Mouse (Mus musculus): Measurements from ENCODE around the gene Uckl1.

Gene Uckl1

GRCm38 (mm10) chr2:181571941-181572670 lies 12.6 kb downstream of the Uckl1 start:
- TF ChIP-seq NANOG (IDR thresholded peaks at IDR 0.05; ENCODE audit: borderline replicate concordance, low read length) (no peak), CTCF (conservative IDR thresholded peaks at IDR 0.05; ENCODE audit: low read length) (no peak), POU5F1 (IDR thresholded peaks at IDR 0.05; ENCODE audit: borderline replicate concordance, low read length) (no peak)
- peaks cover 4% of the 10 kb centered on the region; the same call in 1 of the 2 replicates for H3K27me3 ChIP-seq (ENCODE audit: insufficient read depth, low read length)
- H3K36me3 ChIP-seq (ENCODE audit: insufficient read depth, low read length): peaks cover 14% of the 10 kb centered on the region; the same call in 1 of the 2 replicates
- H3K4me1 ChIP-seq (replicated peaks; ENCODE audit: low read depth, low read length): peaks cover 14% of the 10 kb centered on the region; the same call in 1 of the 2 replicates
- H3K4me3 ChIP-seq (replicated peaks; ENCODE audit: low read length): no peak overlapping the region
- H3K9me3 ChIP-seq (ENCODE audit: low read length): no peaks in the 10 kb centered on the region

DNA sequence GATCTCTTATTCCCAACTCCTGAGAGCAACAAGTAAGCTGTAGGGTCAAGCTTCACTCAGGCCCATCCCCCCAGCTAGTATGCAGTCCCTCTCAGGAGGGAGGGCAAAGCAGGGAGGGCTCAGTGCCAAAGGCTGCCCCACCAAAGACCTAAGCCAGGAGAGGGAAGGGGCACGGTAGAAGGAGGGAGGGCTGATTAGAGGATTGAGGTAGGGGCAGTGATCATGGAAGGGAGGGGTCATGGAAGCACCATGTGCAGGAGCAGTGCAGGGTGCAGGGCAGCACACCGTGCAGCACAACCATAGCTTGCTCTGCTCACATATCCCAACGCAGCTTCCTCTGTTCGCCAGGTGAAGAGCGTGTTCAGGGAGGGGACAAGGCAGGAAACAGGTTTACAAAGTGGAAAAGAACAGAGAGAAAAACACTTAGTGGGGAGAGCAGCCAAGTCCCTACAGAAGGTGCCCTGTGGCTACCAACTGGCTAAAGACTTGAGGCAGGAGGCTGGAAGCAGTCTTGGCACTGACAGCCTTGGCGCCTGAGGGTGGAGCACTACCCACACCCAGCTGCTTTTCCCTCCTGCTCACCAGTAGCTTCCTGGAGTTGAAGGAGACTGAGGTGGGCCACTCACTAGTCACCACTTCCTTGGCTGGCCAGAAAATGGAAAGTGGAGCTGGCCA lies 13.6 kb downstream of the Uckl1 start:
- TF ChIP-seq POU5F1 (IDR thresholded peaks at IDR 0.05; ENCODE audit: borderline replicate concordance, low read length) (no peak), NANOG (IDR thresholded peaks at IDR 0.05; ENCODE audit: borderline replicate concordance, low read length) (no peak), CTCF (conservative IDR thresholded peaks at IDR 0.05; ENCODE audit: low read length) (no peak)

GRCm38 (mm10) chr2:181570375-181570774 lies 14.3 kb downstream of the Uckl1 start:
- Histone ChIP-seq H3K4me1 (replicated peaks; ENCODE audit: low read depth, low read length) (peaks cover 14% of the 10 kb centered on the region; the same call in 1 of the 2 replicates), H3K27me3 (ENCODE audit: insufficient read depth, low read length) (no peaks in the 10 kb centered on the region)
- no peak for TF ChIP-seq POU5F1 (IDR thresholded peaks at IDR 0.05; ENCODE audit: borderline replicate concordance, low read length)
- TF ChIP-seq CTCF (conservative IDR thresholded peaks at IDR 0.05; ENCODE audit: low read length): no peak
- TF ChIP-seq NANOG (IDR thresholded peaks at IDR 0.05; ENCODE audit: borderline replicate concordance, low read length): no peak

More for the DNA sequence above, 13.6 kb downstream of the Uckl1 start:
- H3K4me1 ChIP-seq (replicated peaks; ENCODE audit: low read depth, low read length): peaks cover 14% of the 10 kb centered on the region; the same call in 1 of the 2 replicates
- H3K27me3 ChIP-seq (ENCODE audit: insufficient read depth, low read length): no peaks in the 10 kb centered on the region
- H3K9me3 ChIP-seq (ENCODE audit: low read length): no peaks in the 10 kb centered on the region
- no peak overlapping the region for H3K4me3 ChIP-seq (replicated peaks; ENCODE audit: low read length)
- H3K36me3 ChIP-seq (ENCODE audit: insufficient read depth, low read length): peaks cover 14% of the 10 kb centered on the region; the same call in 1 of the 2 replicates

GRCm38 (mm10) chr2:181569856-181570255 lies 14.8 kb downstream of the Uckl1 start:
- Histone ChIP-seq H3K9me3 (ENCODE audit: low read length) (no peaks in the 10 kb centered on the region), H3K27me3 (ENCODE audit: insufficient read depth, low read length) (no peaks in the 10 kb centered on the region), H3K36me3 (ENCODE audit: insufficient read depth, low read length) (peaks cover 14% of the 10 kb centered on the region; the same call in 1 of the 2 replicates), H3K4me1 (replicated peaks; ENCODE audit: low read depth, low read length) (peaks cover 14% of the 10 kb centered on the region; the same call in 1 of the 2 replicates), H3K4me3 (replicated peaks; ENCODE audit: low read length) (0 out of 2 replicates have a peak overlapping the region, but pooled peaks have one; percentile 1)
- TF ChIP-seq POU5F1 (IDR thresholded peaks at IDR 0.05; ENCODE audit: borderline replicate concordance, low read length): no peak
- no peak for TF ChIP-seq CTCF (conservative IDR thresholded peaks at IDR 0.05; ENCODE audit: low read length)
- no peak for TF ChIP-seq NANOG (IDR thresholded peaks at IDR 0.05; ENCODE audit: borderline replicate concordance, low read length)

More at GRCm38 (mm10) chr2:181570375-181570774, 14.3 kb downstream of the Uckl1 start:
- peaks cover 14% of the 10 kb centered on the region; the same call in 1 of the 2 replicates for H3K36me3 ChIP-seq (ENCODE audit: insufficient read depth, low read length)
- 0 out of 2 replicates have a peak overlapping the region, but pooled peaks have one; percentile 1 for H3K4me3 ChIP-seq (replicated peaks; ENCODE audit: low read length)
- no peaks in the 10 kb centered on the region for H3K9me3 ChIP-seq (ENCODE audit: low read length)

GRCm38 (mm10) chr2:181568272-181569008 lies 16.3 kb downstream of the Uckl1 start:
- Histone ChIP-seq H3K27me3 (ENCODE audit: insufficient read depth, low read length) (no peaks in the 10 kb centered on the region), H3K4me3 (replicated peaks; ENCODE audit: low read length) (no peak overlapping the region), H3K4me1 (replicated peaks; ENCODE audit: low read depth, low read length) (peaks cover 14% of the 10 kb centered on the region; the same call in 1 of the 2 replicates), H3K36me3 (ENCODE audit: insufficient read depth, low read length) (0 out of 2 replicates have a peak, but pooled peaks cover 6% of the 10 kb centered on the region), H3K9me3 (ENCODE audit: low read length) (no peaks in the 10 kb centered on the region)
- TF ChIP-seq POU5F1 (IDR thresholded peaks at IDR 0.05; ENCODE audit: borderline replicate concordance, low read length) (no peak), CTCF (conservative IDR thresholded peaks at IDR 0.05; ENCODE audit: low read length) (peak; percentile 55), NANOG (IDR thresholded peaks at IDR 0.05; ENCODE audit: borderline replicate concordance, low read length) (no peak)

- no peaks in the 10 kb centered on the region for H3K27me3 ChIP-seq (ENCODE audit: insufficient read depth, low read length)
- TF ChIP-seq POU5F1 (IDR thresholded peaks at IDR 0.05; ENCODE audit: borderline replicate concordance, low read length): no peak
- TF ChIP-seq NANOG (IDR thresholded peaks at IDR 0.05; ENCODE audit: borderline replicate concordance, low read length): no peak
- no peak for TF ChIP-seq CTCF (conservative IDR thresholded peaks at IDR 0.05; ENCODE audit: low read length)
- H3K9me3 ChIP-seq (ENCODE audit: low read length): no peaks in the 10 kb centered on the region
- H3K4me1 ChIP-seq (replicated peaks; ENCODE audit: low read depth, low read length): peaks cover 14% of the 10 kb centered on the region; the same call in 1 of the 2 replicates
- no peak overlapping the region for H3K4me3 ChIP-seq (replicated peaks; ENCODE audit: low read length)
- no peaks in the 10 kb centered on the region for H3K36me3 ChIP-seq (ENCODE audit: insufficient read depth, low read length)
Observed at GRCm38 (mm10) chr2:181567338-181567737, 17.4 kb downstream of the Uckl1 start.

- TF ChIP-seq POU5F1 (IDR thresholded peaks at IDR 0.05; ENCODE audit: borderline replicate concordance, low read length): no peak
- TF ChIP-seq NANOG (IDR thresholded peaks at IDR 0.05; ENCODE audit: borderline replicate concordance, low read length): no peak
- no peak for TF ChIP-seq CTCF (conservative IDR thresholded peaks at IDR 0.05; ENCODE audit: low read length)
- no peaks in the 10 kb centered on the region for H3K9me3 ChIP-seq (ENCODE audit: low read length)
- peaks cover 53% of the 10 kb centered on the region for H3K36me3 ChIP-seq (ENCODE audit: insufficient read depth, low read length)
- no peak overlapping the region for H3K4me3 ChIP-seq (replicated peaks; ENCODE audit: low read length)
- no peaks in the 10 kb centered on the region for H3K27me3 ChIP-seq (ENCODE audit: insufficient read depth, low read length)
- H3K4me1 ChIP-seq (replicated peaks; ENCODE audit: low read depth, low read length): no peaks in the 10 kb centered on the region
Observed at GRCm38 (mm10) chr2:181553772-181554171, 30.9 kb downstream of the Uckl1 start.

Measured in E14TG2a.4 (cell line).